Mouse (Mus musculus) liver, embryonic 14.5 days (tissue): ENCODE measurements around the gene Olfr342.

Source experiments
- CTCF ChIP-seq: IDR thresholded peaks from 2 replicates; pipeline ENCODE4 v1.5.1; 2016; ENCODE audit warnings: antibody characterized with exemption, low read depth, control low read depth
- EP300 ChIP-seq: IDR thresholded peaks from 2 replicates; pipeline ENCODE4 v1.6.1; 2016; ENCODE audit warnings: antibody characterized with exemption, low read depth

- no peak for TF ChIP-seq CTCF
- TF ChIP-seq EP300: no peak
These were observed 42.2 kb downstream of the Olfr342 start for GRCm38 (mm10) chr2:36567022-36567421.
